31 mouse cellular contexts compared by ENCODE assay signal in genomic region chr9:65982841-65983240, GRCm38 (mm10).
A peak's percentile ranks its signal among the peaks of the same experiment; 100 is the strongest.
DNase-seq lines count a peak whose midpoint lies in the region; ATAC-seq and TF ChIP-seq lines count a peak whose summit lies in the region.
"Had no signal": no experiment of that assay in that cellular context is flagged by ENCODE, and none has a peak within 500 bp of the region (broad histone marks: within the 10 kb centered on the region; RNA-seq: fewer than 3 reads in every experiment).

No protein-coding gene starts in this region.

- no peak for TF ChIP-seq POLR2A in heart, adult 2 months (IDR thresholded peaks at IDR 0.05; ENCODE audit: insufficient read depth, low read depth, low read length)

- TF ChIP-seq EP300 in lung, postnatal 0 days (IDR thresholded peaks at IDR 0.05): no peak
- TF ChIP-seq EP300 in heart, adult 2 months (IDR thresholded peaks at IDR 0.05; ENCODE audit: insufficient read depth, low read depth, low read length): no peak

- no peaks in the 10 kb centered on the region for H3K27me3 ChIP-seq in lung, postnatal 0 days (replicated peaks; ENCODE audit: insufficient read depth, low read length)
- H3K27me3 ChIP-seq in heart, adult 2 months (ENCODE audit: control insufficient read depth, insufficient read depth, low read length): no peaks in the 10 kb centered on the region
- H3K27me3 ChIP-seq: CH12.LX; heart, embryonic 13.5 days; hindbrain, embryonic 12.5 days; hindbrain, embryonic 15.5 days had no signal

- no peak for TF ChIP-seq CTCF in lung, postnatal 0 days (IDR thresholded peaks at IDR 0.05)
- TF ChIP-seq CTCF in heart, adult 2 months (IDR thresholded peaks at IDR 0.05): no peak

- no peaks in the 10 kb centered on the region for H3K4me1 ChIP-seq in lung, postnatal 0 days (ENCODE audit: insufficient read depth, low read depth, low read length)
- H3K4me1 ChIP-seq in heart, adult 2 months (ENCODE audit: control insufficient read depth, insufficient read depth, low read length): no peaks in the 10 kb centered on the region
- H3K4me1 ChIP-seq: heart, embryonic 10.5 days; heart, embryonic 13.5 days; hindbrain, embryonic 12.5 days; hindbrain, embryonic 15.5 days had no signal

- H3K27ac ChIP-seq in lung, postnatal 0 days (ENCODE audit: low read length): no peak overlapping the region
- no peak overlapping the region for H3K27ac ChIP-seq in heart, adult 2 months
- H3K27ac ChIP-seq: forebrain, embryonic 10.5 days; heart, embryonic 10.5 days; heart, embryonic 13.5 days; hindbrain, embryonic 12.5 days; hindbrain, embryonic 15.5 days had no signal

- peak; percentile 29 for DNase-seq in lung, postnatal 0 days (ENCODE audit: low spot score)
- no peak for DNase-seq in lung, postnatal 4 days
- DNase-seq in lung, adult 18-20 months: no peak
- DNase-seq in heart, adult 2 months: no peak
- DNase-seq: adrenal gland, adult 8-10 months; adrenal gland, postnatal 25 days; B cell, adult 2 months; cerebellum, adult 11 months; cerebellum, adult 2 months; cerebellum, adult 9-11 months; cerebellum, postnatal 25 days; embryo, embryonic 11 days; forebrain, postnatal 0 days; gastrocnemius, postnatal 14 days; heart, adult 18-20 months; heart, postnatal 14 days; heart, postnatal 4 days had no signal

- H3K9ac ChIP-seq in lung, postnatal 0 days (replicated peaks; ENCODE audit: low read depth): no peak overlapping the region
- H3K9ac ChIP-seq in heart, adult 2 months (ENCODE audit: low read depth, low read length): no peak overlapping the region
- H3K9ac ChIP-seq: forebrain, postnatal 0 days; heart, embryonic 13.5 days; hindbrain, embryonic 12.5 days; hindbrain, embryonic 15.5 days had no signal

- H3K4me3 ChIP-seq in lung, postnatal 0 days (ENCODE audit: low read depth, low read length): no peak overlapping the region
- no peak overlapping the region for H3K4me3 ChIP-seq in heart, adult 2 months
- H3K4me3 ChIP-seq: forebrain, embryonic 10.5 days; heart, embryonic 10.5 days; heart, embryonic 13.5 days; hindbrain, embryonic 12.5 days; hindbrain, embryonic 15.5 days had no signal

- H3K36me3 ChIP-seq in lung, postnatal 0 days (ENCODE audit: insufficient read depth, low read length): no peaks in the 10 kb centered on the region
- peaks cover 3% of the 10 kb centered on the region; the same call in 1 of the 2 replicates for H3K36me3 ChIP-seq in heart, adult 2 months (ENCODE audit: control insufficient read depth, insufficient read depth, low read length)
- H3K36me3 ChIP-seq: heart, embryonic 10.5 days; hindbrain, embryonic 12.5 days; hindbrain, embryonic 15.5 days had no signal

- H3K4me2 ChIP-seq in lung, postnatal 0 days (replicated peaks; ENCODE audit: low read depth, low read length): no peak overlapping the region
- H3K4me2 ChIP-seq: heart, embryonic 13.5 days; hindbrain, embryonic 12.5 days; hindbrain, embryonic 15.5 days had no signal

- WGBS in lung, postnatal 0 days: 50% methylated on average over 1 of the region's 1 CpGs
- 79% methylated on average over 1 of the region's 1 CpGs for WGBS in heart, adult 2 months

- no peaks in the 10 kb centered on the region for H3K79me2 ChIP-seq in heart, adult 2 months (replicated peaks; ENCODE audit: control insufficient read depth, insufficient read depth, low read length)

- ATAC-seq in lung, postnatal 0 days: no peak
- peak; percentile 82 for ATAC-seq in common myeloid progenitor, adult 5-6 weeks (replicated peaks; ENCODE audit: low read depth, poor library complexity, severe bottlenecking)
- peak; percentile 83 for ATAC-seq in megakaryocyte, adult 5-6 weeks (ENCODE audit: poor library complexity, severe bottlenecking)
- ATAC-seq in neutrophil, adult 5-6 weeks (ENCODE audit: extremely low read depth, insufficient number of reproducible peaks, low FRiP score, poor library complexity, severe bottlenecking): peak; percentile 61; the same call in 1 of the 2 replicates
- ATAC-seq in cerebellum, adult (ENCODE audit: insufficient number of reproducible peaks, low FRiP score, low TSS enrichment): no peak
- ATAC-seq: activated CD4-positive, CD25-positive, alpha-beta regulatory T cell, adult 4 months; forebrain, embryonic 14.5 days; forebrain, postnatal 0 days; intestine, postnatal 0 days had no signal

- intact Hi-C loops in heart, adult 2 months (cut with DNase I): no loop called here

- no peaks in the 10 kb centered on the region for H3K9me3 ChIP-seq in lung, postnatal 0 days (ENCODE audit: low read length)
- H3K9me3 ChIP-seq: forebrain, embryonic 10.5 days; G1E; heart, embryonic 10.5 days; heart, embryonic 13.5 days; hindbrain, embryonic 12.5 days; hindbrain, embryonic 15.5 days had no signal

Comparison
In these comparisons a context has a peak if more than half of its experiments do, and no peak if none do; other contexts are left out.
1. ATAC-seq: peak in common myeloid progenitor, adult 5-6 weeks (single experiment), megakaryocyte, adult 5-6 weeks (single experiment) and neutrophil, adult 5-6 weeks (single experiment); none in lung, postnatal 0 days (single experiment) and cerebellum, adult (single experiment).